ENCODE assay signal across 11 mouse cellular contexts in genomic region chr10:95310688-95311441, GRCm38 (mm10). TPM values are rescaled to one million over a fixed set of nuclear protein-coding genes. Genes with fewer than 3 reads are reported as not detected.
DNase-seq lines count a peak whose midpoint lies in the region; ATAC-seq and TF ChIP-seq lines count a peak whose summit lies in the region.
"Had no signal": no experiment of that assay in that cellular context is flagged by ENCODE, and none has a peak within 500 bp of the region (broad histone marks: within the 10 kb centered on the region; RNA-seq: fewer than 3 reads in every experiment).

No protein-coding gene starts in this region.

- peaks cover 49% of the 10 kb centered on the region for H3K4me1 ChIP-seq in limb, embryonic 10.5 days
- no peaks in the 10 kb centered on the region for H3K4me1 ChIP-seq in cerebellum, adult 2 months (ENCODE audit: control insufficient read depth, insufficient read depth, low read length)

- no peaks in the 10 kb centered on the region for H3K9me3 ChIP-seq in limb, embryonic 10.5 days (replicated peaks)
- H3K9me3 ChIP-seq: heart, embryonic 15.5 days had no signal

- H3K36me3 ChIP-seq in limb, embryonic 10.5 days: no peaks in the 10 kb centered on the region
- H3K36me3 ChIP-seq: heart, embryonic 15.5 days had no signal

- DNase-seq in cerebellum, postnatal 10 days: peak; percentile 81 to 86
- no peak for DNase-seq in cerebellum, adult 8-10 months
- peak; percentile 22 for DNase-seq in right cerebral cortex, postnatal 14 days
- DNase-seq in right cerebral cortex, adult 18-20 months: no peak
- no peak for DNase-seq in limb, embryonic 10.5 days (ENCODE audit: low spot score)
- peak; percentile 69 for DNase-seq in retina, embryonic 14.5 days (ENCODE audit: low spot score)
- DNase-seq in cerebellum, adult 2 months: no peak
- DNase-seq: kidney, postnatal 25 days had no signal

- peak overlapping the region; percentile 37; the same call in 1 of the 2 replicates for H3K27ac ChIP-seq in limb, embryonic 10.5 days
- H3K27ac ChIP-seq in cerebellum, adult 2 months (ENCODE audit: insufficient read depth, low read length): no peak overlapping the region
- H3K27ac ChIP-seq: heart, embryonic 15.5 days had no signal

- TF ChIP-seq CTCF in cerebellum, adult 2 months (IDR thresholded peaks at IDR 0.05; ENCODE audit: borderline replicate concordance, insufficient read depth, low read depth, low read length): no peak

- TF ChIP-seq POLR2A in cerebellum, adult 2 months (IDR thresholded peaks at IDR 0.05; ENCODE audit: borderline replicate concordance, insufficient read depth, low read length): no peak

- ATAC-seq in megakaryocyte, adult 5-6 weeks (ENCODE audit: poor library complexity, severe bottlenecking): no peak
- ATAC-seq: Patski had no signal

- peaks cover 18% of the 10 kb centered on the region; the same call in 1 of the 2 replicates for H3K27me3 ChIP-seq in limb, embryonic 10.5 days (ENCODE audit: low read depth, poor library complexity, severe bottlenecking)
- H3K27me3 ChIP-seq in cerebellum, adult 2 months (ENCODE audit: control insufficient read depth, insufficient read depth, low read length): no peaks in the 10 kb centered on the region
- H3K27me3 ChIP-seq: heart, embryonic 15.5 days; Patski had no signal

- WGBS in limb, embryonic 10.5 days: 23% methylated on average over 21 of the region's 21 CpGs
- 53% methylated on average over 21 of the region's 21 CpGs for WGBS in cerebellum, adult 2 months

- H3K4me3 ChIP-seq in limb, embryonic 10.5 days: no peak overlapping the region
- no peak overlapping the region for H3K4me3 ChIP-seq in cerebellum, adult 2 months (replicated peaks; ENCODE audit: insufficient read depth, low read depth, low read length)
- H3K4me3 ChIP-seq: heart, embryonic 15.5 days had no signal

RNA-seq across cellular contexts. Expression of gene Cradd, which starts 13.1 kb away (rescaled TPM):
- 11.5 and 11.9 TPM in 2 replicates for polyA plus RNA-seq in limb, embryonic 10.5 days (2016; fragmentation: Nextera tagmentation; extraction: Ambion mirVana)
- 20.3 and 20.5 TPM in 2 replicates for total RNA-seq in megakaryocyte, adult 5-6 weeks (2015)
- 3.6 and 7.3 TPM in 2 replicates for total RNA-seq in megakaryocyte, adult 5-6 weeks (2017)
- polyA plus RNA-seq in cerebellum, adult 2 months (2012; rRNA removed): 10.2 and 11.7 TPM in 2 replicates

Comparison
In these comparisons a context has a peak if more than half of its experiments do, and no peak if none do; other contexts are left out.
1. DNase-seq: peak in cerebellum, postnatal 10 days (2 of 2), right cerebral cortex, postnatal 14 days (single experiment) and retina, embryonic 14.5 days (single experiment); none in cerebellum, adult 8-10 months (single experiment), right cerebral cortex, adult 18-20 months (single experiment), limb, embryonic 10.5 days (single experiment) and cerebellum, adult 2 months (0 of 2).